Mouse (Mus musculus): ENCODE results near the gene Tial1. TPM values are rescaled to one million over a fixed set of nuclear protein-coding genes. Genes with fewer than 3 reads are reported as not detected.

Tial1 gene
- polyA plus RNA-seq, 1 experiment from 2014 or later, result 32.2 TPM

GRCm38 (mm10) chr7:128392972-128393314, 68.6 kb downstream of the Tial1 start:
- no peaks in the 10 kb centered on the region for H3K36me3 ChIP-seq (ENCODE audit: control insufficient read depth, insufficient read depth, low read length)

GRCm38 (mm10) chr7:128392071-128392971, 69.2 kb downstream of the Tial1 start:
- Histone ChIP-seq H3K4me3 (ENCODE audit: low read depth, low read length) (no peak overlapping the region), H3K36me3 (ENCODE audit: control insufficient read depth, insufficient read depth, low read length) (no peaks in the 10 kb centered on the region), H3K27me3 (ENCODE audit: control insufficient read depth, insufficient read depth, low read length) (no peaks in the 10 kb centered on the region), H3K9ac (ENCODE audit: low read length) (no peak overlapping the region), H3K4me2 (ENCODE audit: low read depth) (no peak overlapping the region), H3K9me3 (ENCODE audit: control insufficient read depth, low read length) (no peaks in the 10 kb centered on the region), H3K4me1 (ENCODE audit: control insufficient read depth, insufficient read depth, low read length) (no peaks in the 10 kb centered on the region), H3K27ac (ENCODE audit: low read depth, low read length) (no peak overlapping the region)
- WGBS, result 82% methylated on average over 18 of the region's 18 CpGs
- DNase-seq (ENCODE audit: low spot score), result no peak
- no peak for ATAC-seq (ENCODE audit: insufficient read depth, low FRiP score, low TSS enrichment)

More at GRCm38 (mm10) chr7:128392972-128393314, 68.6 kb downstream of the Tial1 start:
- WGBS, result 46% methylated on average over 5 of the region's 5 CpGs
- Histone ChIP-seq H3K27ac (ENCODE audit: low read depth, low read length) (no peak overlapping the region), H3K27me3 (ENCODE audit: control insufficient read depth, insufficient read depth, low read length) (no peaks in the 10 kb centered on the region), H3K9ac (ENCODE audit: low read length) (no peak overlapping the region), H3K4me3 (ENCODE audit: low read depth, low read length) (no peak overlapping the region), H3K4me1 (ENCODE audit: control insufficient read depth, insufficient read depth, low read length) (no peaks in the 10 kb centered on the region), H3K9me3 (ENCODE audit: control insufficient read depth, low read length) (no peaks in the 10 kb centered on the region), H3K4me2 (ENCODE audit: low read depth) (no peak overlapping the region)
- DNase-seq (ENCODE audit: low spot score) (no peak), ATAC-seq (ENCODE audit: insufficient read depth, low FRiP score, low TSS enrichment) (no peak)

GRCm38 (mm10) chr7:128391267-128392057, 70.1 kb downstream of the Tial1 start:
- Histone ChIP-seq H3K4me2 (ENCODE audit: low read depth) (no peak overlapping the region), H3K4me1 (ENCODE audit: control insufficient read depth, insufficient read depth, low read length) (no peaks in the 10 kb centered on the region), H3K4me3 (ENCODE audit: low read depth, low read length) (no peak overlapping the region), H3K27ac (ENCODE audit: low read depth, low read length) (no peak overlapping the region), H3K9ac (ENCODE audit: low read length) (no peak overlapping the region), H3K27me3 (ENCODE audit: control insufficient read depth, insufficient read depth, low read length) (no peaks in the 10 kb centered on the region), H3K36me3 (ENCODE audit: control insufficient read depth, insufficient read depth, low read length) (no peaks in the 10 kb centered on the region), H3K9me3 (ENCODE audit: control insufficient read depth, low read length) (no peaks in the 10 kb centered on the region)
- DNase-seq (ENCODE audit: low spot score) (no peak), ATAC-seq (ENCODE audit: insufficient read depth, low FRiP score, low TSS enrichment) (no peak)
- 39% methylated on average over 12 of the region's 12 CpGs for WGBS

Small RNA genes lying within 50 kb of the gene (microRNA-seq; reads per million reads assigned to microRNA genes)
- not detected for gene Gm24365

Other genes starting within 250 kb of the Tial1 start
- 10.5 and 11.6 TPM in 2 replicates for gene Armc5, start 224.4 kb downstream of the Tial1 start, polyA plus RNA-seq (2014; fragmentation: Nextera tagmentation; extraction: Ambion mirVana)
- gene 9130023H24Rik, start 223.7 kb downstream of the Tial1 start, polyA plus RNA-seq (2014; fragmentation: Nextera tagmentation; extraction: Ambion mirVana), result 12.9 and 14.2 TPM in 2 replicates
- 31.3 and 32.3 TPM in 2 replicates for gene Tgfb1i1, start 214.9 kb downstream of the Tial1 start, polyA plus RNA-seq (2014; fragmentation: Nextera tagmentation; extraction: Ambion mirVana)
- gene Slc5a2, start 196.1 kb downstream of the Tial1 start, polyA plus RNA-seq (2014; fragmentation: Nextera tagmentation; extraction: Ambion mirVana), result 0.13 and 0.55 TPM in 2 replicates
- gene BC017158, start 163.5 kb downstream of the Tial1 start, polyA plus RNA-seq (2014; fragmentation: Nextera tagmentation; extraction: Ambion mirVana), result 24.2 and 24.6 TPM in 2 replicates
- 12.4 and 12.7 TPM in 2 replicates for gene Rgs10, start 43.0 kb downstream of the Tial1 start, polyA plus RNA-seq (2014; fragmentation: Nextera tagmentation; extraction: Ambion mirVana)
- gene Bag3, start 61.9 kb upstream of the Tial1 start, polyA plus RNA-seq (2014; fragmentation: Nextera tagmentation; extraction: Ambion mirVana), result 6.0 and 7.2 TPM in 2 replicates
- gene Inpp5f, start 149.6 kb upstream of the Tial1 start, polyA plus RNA-seq (2014; fragmentation: Nextera tagmentation; extraction: Ambion mirVana), result 97.5 and 98.8 TPM in 2 replicates

Measured in neural tube, embryonic 11.5 days (tissue).